Mouse (Mus musculus) stomach, embryonic 16.5 days (tissue): ENCODE results near the gene Rnf135. TPM values are rescaled to one million over a fixed set of nuclear protein-coding genes. Genes with fewer than 3 reads are reported as not detected.

ENCODE experiments used
- ATAC-seq: fragments of 200-750 bp; cut with Nextera tagmentation; 2 replicates; pipeline ENCODE4 v1.8.0; 2017; ENCODE audit warnings: moderate number of reproducible peaks, moderate TSS enrichment; ENCODE audit not compliant: insufficient read depth, low FRiP score
- H3K27ac ChIP-seq: fragments of 300-500 bp; sonication (generic); 2 replicates; pipeline ENCODE4 v1.5.1; 2014; ENCODE audit warnings: low read length
- H3K27me3 ChIP-seq: fragments of 300-500 bp; sonication (generic); 2 replicates; pipeline ENCODE4 v1.6.1; 2014; ENCODE audit warnings: low read length, control low read depth, mixed read lengths; ENCODE audit not compliant: control insufficient read depth, insufficient read depth
- H3K36me3 ChIP-seq: fragments of 300-500 bp; sonication (generic); 2 replicates; pipeline ENCODE4 v1.6.1; 2014; ENCODE audit warnings: low read length; ENCODE audit not compliant: control insufficient read depth, insufficient read depth
- H3K4me1 ChIP-seq: fragments of 300-500 bp; sonication (generic); 2 replicates; pipeline ENCODE4 v1.6.1; 2014; ENCODE audit warnings: low read length, control low read depth, mixed read lengths; ENCODE audit not compliant: control insufficient read depth, insufficient read depth
- H3K4me2 ChIP-seq: fragments of 300-500 bp; sonication (generic); 2 replicates; pipeline ENCODE4 v1.6.1; 2014; ENCODE audit warnings: low read depth, low read length, mixed read lengths
- H3K4me3 ChIP-seq: fragments of 300-500 bp; sonication (generic); replicated peaks from 2 replicates; pipeline ENCODE4 v1.5.1; 2014; ENCODE audit warnings: mild to moderate bottlenecking, low read length
- H3K9ac ChIP-seq: fragments of 300-500 bp; sonication (generic); 2 replicates; pipeline ENCODE4 v1.6.1; 2014; ENCODE audit warnings: low read length
- H3K9me3 ChIP-seq: fragments of 300-500 bp; sonication (generic); replicated peaks from 2 replicates; pipeline ENCODE4 v1.6.1; 2016; ENCODE audit warnings: low read length, control low read depth; ENCODE audit not compliant: control insufficient read depth
- WGBS: fragments of 180-500 bp; shearing (Covaris S2); extraction: QIAGEN DNeasy Blood & Tissue Kit; methylation state at CpG from one replicate; pipeline ENCODE4 v1.1.7; 2014; 5-methylcytosine and 5-hydroxymethylcytosine counted together
- polyA plus RNA-seq: library from polyadenylated mRNA; unstranded; fragments of >200 nt; fragmentation: Nextera tagmentation; extraction: Ambion mirVana; gene quantifications from 2 replicates; pipeline ENCODE4 v1.2.1, GENCODE M21; 2015

Gene Rnf135
- polyA plus RNA-seq, 1 experiment from 2014 or later, result 11.6 TPM

DNA sequence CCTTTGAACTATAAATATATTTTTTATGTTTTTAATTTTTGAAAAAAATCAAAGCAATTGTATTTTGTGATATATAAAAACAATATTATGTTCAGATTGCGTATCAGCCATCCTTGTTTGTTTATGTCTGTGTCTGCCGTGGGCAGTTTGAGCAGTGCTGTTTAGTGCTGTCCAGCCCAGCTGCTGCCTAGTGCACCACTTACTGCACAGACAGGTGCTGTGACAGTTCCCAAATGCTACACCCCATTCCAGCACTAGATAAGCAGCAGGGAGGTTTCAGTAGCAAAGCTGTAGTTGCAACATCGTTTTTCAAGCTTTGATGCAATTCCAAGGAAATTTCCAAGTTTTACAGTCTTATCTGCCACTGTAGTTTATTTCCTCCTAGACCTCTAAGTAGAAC, 53.6 kb downstream of the Rnf135 start:
- H3K4me1 ChIP-seq, result no peaks in the 10 kb centered on the region
- no peak for ATAC-seq
- WGBS, result 71% methylated on average over 3 of the region's 3 CpGs
- no peaks in the 10 kb centered on the region for H3K36me3 ChIP-seq
- no peak overlapping the region for H3K9ac ChIP-seq
- no peak overlapping the region for H3K4me2 ChIP-seq
- H3K27ac ChIP-seq, result no peak overlapping the region
- no peak overlapping the region for H3K4me3 ChIP-seq
- H3K27me3 ChIP-seq, result no peaks in the 10 kb centered on the region
- H3K9me3 ChIP-seq, result no peaks in the 10 kb centered on the region

GRCm38 (mm10) chr11:80238306-80238705, 54.7 kb downstream of the Rnf135 start:
- no peak overlapping the region for H3K4me2 ChIP-seq

GRCm38 (mm10) chr11:80247026-80247425, 63.4 kb downstream of the Rnf135 start:
- ATAC-seq, result no peak
- H3K36me3 ChIP-seq, result no peaks in the 10 kb centered on the region; the same call in none of the 2 replicates
- no peaks in the 10 kb centered on the region for H3K9me3 ChIP-seq
- H3K4me1 ChIP-seq, result no peaks in the 10 kb centered on the region
- no peak overlapping the region for H3K9ac ChIP-seq
- no peak overlapping the region for H3K27ac ChIP-seq
- H3K4me2 ChIP-seq, result no peak overlapping the region
- H3K27me3 ChIP-seq, result no peaks in the 10 kb centered on the region
- no peak overlapping the region for H3K4me3 ChIP-seq

More at GRCm38 (mm10) chr11:80238306-80238705, 54.7 kb downstream of the Rnf135 start:
- H3K9me3 ChIP-seq, result no peaks in the 10 kb centered on the region
- H3K36me3 ChIP-seq, result no peaks in the 10 kb centered on the region; the same call in 1 of the 2 replicates
- no peak for ATAC-seq
- no peak overlapping the region for H3K9ac ChIP-seq
- WGBS, result 82% methylated on average over 4 of the region's 4 CpGs
- H3K27me3 ChIP-seq, result no peaks in the 10 kb centered on the region
- no peak overlapping the region for H3K4me3 ChIP-seq
- no peaks in the 10 kb centered on the region for H3K4me1 ChIP-seq
- H3K27ac ChIP-seq, result no peak overlapping the region

GRCm38 (mm10) chr11:80248531-80248930, 64.9 kb downstream of the Rnf135 start:
- 91% methylated on average over 3 of the region's 3 CpGs for WGBS
- Histone ChIP-seq H3K36me3 (no peaks in the 10 kb centered on the region; the same call in 1 of the 2 replicates), H3K9ac (no peak overlapping the region), H3K27ac (no peak overlapping the region), H3K4me3 (no peak overlapping the region), H3K4me2 (no peak overlapping the region), H3K27me3 (no peaks in the 10 kb centered on the region), H3K4me1 (no peaks in the 10 kb centered on the region), H3K9me3 (no peaks in the 10 kb centered on the region)
- ATAC-seq, result no peak

Other genes with a start within 250 kb of the Rnf135 start
- 40.2 and 50.4 TPM in 2 replicates for gene Utp6, start 221.5 kb upstream of the Rnf135 start, polyA plus RNA-seq
- gene Suz12, start 190.7 kb upstream of the Rnf135 start, polyA plus RNA-seq, result 13.5 and 17.8 TPM in 2 replicates
- gene Crlf3, start 102.9 kb upstream of the Rnf135 start, polyA plus RNA-seq, result 22.4 and 28.7 TPM in 2 replicates
- gene Atad5, start 94.5 kb upstream of the Rnf135 start, polyA plus RNA-seq, result 6.8 and 9.0 TPM in 2 replicates
- gene Tefm, start 41.7 kb upstream of the Rnf135 start, polyA plus RNA-seq, result 22.6 and 23.0 TPM in 2 replicates
- gene Adap2, start 29.7 kb upstream of the Rnf135 start, polyA plus RNA-seq, result 4.4 and 5.6 TPM in 2 replicates
- 43.8 and 48.3 TPM in 2 replicates for gene Rhot1, start 25.2 kb downstream of the Rnf135 start, polyA plus RNA-seq
- 3.6 and 3.8 TPM in 2 replicates for gene Rhbdl3, start 117.1 kb downstream of the Rnf135 start, polyA plus RNA-seq
- 14.1 and 17.1 TPM in 2 replicates for gene 5730455P16Rik, start 194.2 kb downstream of the Rnf135 start, polyA plus RNA-seq
- gene Zfp207, start 199.4 kb downstream of the Rnf135 start, polyA plus RNA-seq, result 187 and 192 TPM in 2 replicates
- gene Psmd11, start 244.8 kb downstream of the Rnf135 start, polyA plus RNA-seq, result 267 and 270 TPM in 2 replicates